Mouse (Mus musculus): ENCODE results near the gene Chd3.

Chd3 gene

GRCm38 (mm10) chr11:69409378-69410044 is 40.3 kb upstream of the Chd3 start:
- in situ Hi-C loops (cut with MboI; ENCODE audit: low pct_unique_long_range_greater_than_20kb in 1 of 2, low sequenced_read_pairs in 2 of 2, unreplicated experiment in 1 of 2), result loop anchor here in 1 of 2 experiments (25.0 kb wide), 2 partner anchors 203 to 303 kb away; partner anchors contain the start of genes Atp1b2, Sat2 and Shbg

- in situ Hi-C loops (cut with MboI; ENCODE audit: low pct_unique_long_range_greater_than_20kb in 1 of 2, low sequenced_read_pairs in 2 of 2, unreplicated experiment in 1 of 2), result loop anchor here in 1 of 2 experiments (25.0 kb wide), 2 partner anchors 204 to 304 kb away; partner anchors contain the start of genes Atp1b2, Sat2 and Shbg
Observed at GRCm38 (mm10) chr11:69408541-69409377, 39.6 kb upstream of the Chd3 start.

GRCm38 (mm10) chr11:69407724-69408004 is 38.5 kb upstream of the Chd3 start:
- in situ Hi-C loops (cut with MboI; ENCODE audit: low pct_unique_long_range_greater_than_20kb in 1 of 2, low sequenced_read_pairs in 2 of 2, unreplicated experiment in 1 of 2), result loop anchor here in 1 of 2 experiments (25.0 kb wide), 2 partner anchors 205 to 305 kb away; partner anchors contain the start of genes Atp1b2, Sat2 and Shbg

GRCm38 (mm10) chr11:69406867-69407723 is 37.9 kb upstream of the Chd3 start:
- in situ Hi-C loops (cut with MboI; ENCODE audit: low pct_unique_long_range_greater_than_20kb in 1 of 2, low sequenced_read_pairs in 2 of 2, unreplicated experiment in 1 of 2), result loop anchor here in 1 of 2 experiments (25.0 kb wide), 2 partner anchors 205 to 305 kb away; partner anchors contain the start of genes Atp1b2, Sat2 and Shbg

GRCm38 (mm10) chr11:69406282-69406681 is 37.1 kb upstream of the Chd3 start:
- in situ Hi-C loops (cut with MboI; ENCODE audit: low pct_unique_long_range_greater_than_20kb in 1 of 2, low sequenced_read_pairs in 2 of 2, unreplicated experiment in 1 of 2), result loop anchor here in 1 of 2 experiments (25.0 kb wide), 2 partner anchors 206 to 306 kb away; partner anchors contain the start of genes Atp1b2, Sat2 and Shbg

- in situ Hi-C loops (cut with MboI; ENCODE audit: low pct_unique_long_range_greater_than_20kb in 1 of 2, low sequenced_read_pairs in 2 of 2, unreplicated experiment in 1 of 2), result loop anchor here in 1 of 2 experiments (25.0 kb wide), 2 partner anchors 207 to 307 kb away; partner anchors contain the start of genes Atp1b2, Sat2 and Shbg
Observed at GRCm38 (mm10) chr11:69405397-69406200, 36.4 kb upstream of the Chd3 start.

- in situ Hi-C loops (cut with MboI; ENCODE audit: low pct_unique_long_range_greater_than_20kb in 1 of 2, low sequenced_read_pairs in 2 of 2, unreplicated experiment in 1 of 2), result loop anchor here in 1 of 2 experiments (25.0 kb wide), 2 partner anchors 208 to 308 kb away; partner anchors contain the start of genes Atp1b2, Sat2 and Shbg
Observed at GRCm38 (mm10) chr11:69404595-69405396, 35.6 kb upstream of the Chd3 start.

- in situ Hi-C loops (cut with MboI; ENCODE audit: low pct_unique_long_range_greater_than_20kb in 1 of 2, low sequenced_read_pairs in 2 of 2, unreplicated experiment in 1 of 2), result loop anchor here in 1 of 2 experiments (25.0 kb wide), 2 partner anchors 208 to 308 kb away; partner anchors contain the start of genes Atp1b2, Sat2 and Shbg
Observed at GRCm38 (mm10) chr11:69403691-69404594, 34.7 kb upstream of the Chd3 start.

- in situ Hi-C loops (cut with MboI; ENCODE audit: low pct_unique_long_range_greater_than_20kb in 1 of 2, low sequenced_read_pairs in 2 of 2, unreplicated experiment in 1 of 2), result loop anchor here in 1 of 2 experiments (25.0 kb wide), 2 partner anchors 210 to 310 kb away; partner anchors contain the start of genes Atp1b2, Sat2 and Shbg
Observed at GRCm38 (mm10) chr11:69401987-69402386, 32.8 kb upstream of the Chd3 start.

GRCm38 (mm10) chr11:69401210-69401637 is 32.0 kb upstream of the Chd3 start:
- in situ Hi-C loops (cut with MboI; ENCODE audit: low pct_unique_long_range_greater_than_20kb in 1 of 2, low sequenced_read_pairs in 2 of 2, unreplicated experiment in 1 of 2), result loop anchor here in 1 of 2 experiments (25.0 kb wide), 2 partner anchors 211 to 311 kb away; partner anchors contain the start of genes Atp1b2, Sat2 and Shbg

- in situ Hi-C loops (cut with MboI; ENCODE audit: low pct_unique_long_range_greater_than_20kb in 1 of 2, low sequenced_read_pairs in 2 of 2, unreplicated experiment in 1 of 2), result loop anchor here in 1 of 2 experiments (25.0 kb wide), 2 partner anchors 212 to 312 kb away; partner anchors contain the start of genes Atp1b2, Sat2 and Shbg
Observed at GRCm38 (mm10) chr11:69400083-69400850, 31.1 kb upstream of the Chd3 start.

GRCm38 (mm10) chr11:69399201-69400082 is 30.2 kb upstream of the Chd3 start:
- in situ Hi-C loops (cut with MboI; ENCODE audit: low pct_unique_long_range_greater_than_20kb in 1 of 2, low sequenced_read_pairs in 2 of 2, unreplicated experiment in 1 of 2), result loop anchor here in 1 of 2 experiments (25.0 kb wide), 2 partner anchors 213 to 313 kb away; partner anchors contain the start of genes Atp1b2, Sat2 and Shbg

GRCm38 (mm10) chr11:69398486-69399200 is 29.4 kb upstream of the Chd3 start:
- in situ Hi-C loops (cut with MboI; ENCODE audit: low pct_unique_long_range_greater_than_20kb in 1 of 2, low sequenced_read_pairs in 2 of 2, unreplicated experiment in 1 of 2), result no loop called here

Measured in mouse embryonic stem cell (cell line).